Mouse (Mus musculus) hindlimb bud, embryonic 11.5 days (tissue): ENCODE data around the gene Kcnb1.

Experiments
- DNase-seq: peaks from one replicate; pipeline ENCODE4 v3.0.0-alpha.2; 2012; ENCODE audit warnings: low read depth, low spot score; ENCODE audit errors: extremely low spot score

Gene Kcnb1

DNA sequence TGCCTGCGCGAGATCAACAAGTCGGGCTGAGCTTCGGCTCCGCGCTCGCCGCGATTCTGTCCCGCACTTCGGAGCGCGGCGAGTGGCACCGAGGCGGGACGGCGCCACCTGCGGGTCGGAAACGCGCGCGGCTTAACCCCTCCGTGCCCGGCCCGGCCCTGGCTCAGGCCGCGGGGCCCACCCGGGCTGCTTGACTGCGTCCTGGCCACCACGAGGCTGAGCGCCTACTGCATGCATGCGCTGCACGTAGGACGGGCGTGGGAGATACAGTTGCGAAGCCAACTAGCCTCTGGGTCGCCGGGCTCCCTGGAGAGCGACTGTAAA, at the start of gene Kcnb1:
Gene Kcnb1, minus strand, starts transcription at position 80 of the 324 bp plus-strand sequence.
- DNase-seq = no peak

- DNase-seq = no peak
Observed at GRCm38 (mm10) chr2:167239262-167239661, 49.3 kb upstream of the Kcnb1 start.

- no peak for DNase-seq
Observed at GRCm38 (mm10) chr2:167237224-167237623, 47.3 kb upstream of the Kcnb1 start.

DNA sequence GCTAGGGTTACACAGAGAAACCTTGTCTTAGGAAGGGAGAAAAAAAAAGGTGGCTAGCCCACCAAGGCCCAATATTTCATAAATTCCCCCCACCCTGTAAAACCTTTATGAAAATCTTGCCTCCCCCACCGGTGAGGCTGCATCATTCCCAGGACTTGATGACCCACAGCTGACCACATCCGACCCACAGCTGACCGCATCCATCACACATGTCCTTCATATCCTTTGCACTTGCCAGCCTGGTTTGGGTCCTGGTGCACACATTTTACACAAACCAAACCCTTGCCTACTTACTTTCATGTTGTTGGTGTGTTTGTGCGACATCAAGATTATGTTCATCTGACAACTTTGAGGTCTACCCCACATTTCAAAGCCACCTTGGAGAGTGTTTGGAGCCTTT, 46.2 kb upstream of the Kcnb1 start:
- DNase-seq = no peak

DNA sequence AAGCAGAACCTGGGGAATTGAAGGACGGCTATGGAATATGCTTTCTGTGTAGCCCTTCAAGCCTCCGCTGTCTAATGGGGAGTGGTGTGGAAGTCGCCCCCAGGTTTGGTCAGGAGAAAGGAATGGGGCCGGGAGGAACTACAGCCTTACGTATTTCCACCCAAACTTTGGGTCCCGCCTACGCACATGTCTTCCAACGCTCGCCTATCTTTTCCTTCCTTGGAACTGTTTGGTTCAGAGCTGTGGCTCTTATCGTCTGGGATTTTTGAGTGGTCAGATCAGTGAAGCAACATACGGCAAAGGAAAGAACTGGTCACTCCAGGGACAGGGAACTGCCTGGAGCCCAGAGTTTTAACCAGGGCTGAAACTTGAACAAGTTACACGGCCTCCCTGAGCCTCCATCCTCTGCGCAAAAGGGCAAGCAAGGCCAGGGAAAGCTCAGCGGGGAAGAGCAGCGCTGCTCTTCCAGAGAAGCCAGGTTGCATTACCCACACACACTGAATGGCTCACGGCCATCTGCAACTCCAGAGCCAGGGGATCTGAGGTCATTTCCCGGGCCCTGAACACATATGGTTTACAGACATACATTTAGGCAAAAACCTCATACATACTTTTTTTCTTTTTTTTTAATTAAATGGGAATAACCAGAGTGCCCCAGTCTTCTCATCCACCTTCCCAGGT, 45.5 kb upstream of the Kcnb1 start:
- no peak for DNase-seq

DNA sequence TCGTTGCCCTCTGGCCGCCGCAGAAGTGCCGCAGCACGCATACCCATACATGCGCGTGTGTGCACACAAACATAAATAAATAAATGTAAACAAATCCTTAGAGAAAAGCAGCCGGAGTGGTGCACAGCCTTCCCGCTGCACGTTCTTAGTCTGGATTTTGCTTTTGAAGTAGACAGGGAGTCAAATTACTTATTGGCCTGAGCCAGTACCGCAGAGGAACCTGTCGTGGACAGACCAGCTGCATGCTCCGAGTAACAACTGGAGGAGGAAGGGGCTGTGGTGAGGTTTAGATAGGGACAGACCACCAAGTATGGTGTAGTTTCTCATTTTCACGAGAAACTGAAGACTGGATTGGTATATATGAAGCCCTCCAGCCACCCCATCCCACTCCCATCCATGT, 43.8 kb upstream of the Kcnb1 start:
- DNase-seq = no peak

- DNase-seq = no peak
Observed at GRCm38 (mm10) chr2:167233009-167233335, 43.0 kb upstream of the Kcnb1 start.

DNA sequence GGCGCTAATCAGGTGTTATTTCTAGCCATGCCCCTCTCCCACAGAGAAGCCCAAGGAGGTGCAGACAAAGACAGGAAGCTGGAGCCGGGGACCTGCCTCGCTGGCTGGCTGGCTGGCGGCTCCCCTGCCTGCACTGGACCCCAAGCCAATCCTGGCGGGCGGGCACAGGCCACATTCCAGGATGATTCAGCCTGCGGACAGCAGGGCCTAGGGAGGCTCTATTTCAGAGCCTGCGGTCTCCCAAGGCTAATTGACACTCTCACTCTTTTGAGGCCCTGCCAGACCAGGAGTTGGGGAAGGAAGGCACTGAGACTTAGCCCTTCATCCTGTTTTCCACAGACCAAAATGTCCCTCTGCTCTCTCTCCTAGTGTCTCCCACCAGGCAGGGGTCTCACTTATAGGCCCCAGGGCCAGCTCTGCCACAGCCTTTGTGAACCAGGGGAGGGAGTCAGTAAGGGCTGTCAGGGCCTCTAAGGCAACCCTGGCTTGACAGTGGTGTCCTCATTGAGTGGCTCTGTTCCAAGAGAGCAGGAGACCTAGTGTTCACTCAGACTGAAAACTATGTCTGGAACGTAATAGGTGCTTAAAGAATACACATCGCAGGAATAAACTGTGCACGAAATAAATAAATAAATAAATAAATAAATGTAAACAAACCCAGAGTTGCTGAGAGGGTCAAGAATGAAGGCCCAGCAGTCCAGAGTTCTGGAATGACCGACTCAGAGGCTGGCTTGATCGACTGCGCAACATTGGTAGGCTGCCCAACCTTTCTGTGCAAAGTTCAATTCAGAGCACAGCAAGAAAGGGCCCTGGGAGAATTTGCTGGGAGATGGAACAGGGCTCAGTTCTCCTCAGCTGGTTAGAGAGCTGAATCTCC, 42.4 kb upstream of the Kcnb1 start:
- no peak for DNase-seq

- DNase-seq = no peak
Observed at GRCm38 (mm10) chr2:167230554-167230953, 40.6 kb upstream of the Kcnb1 start.

DNA sequence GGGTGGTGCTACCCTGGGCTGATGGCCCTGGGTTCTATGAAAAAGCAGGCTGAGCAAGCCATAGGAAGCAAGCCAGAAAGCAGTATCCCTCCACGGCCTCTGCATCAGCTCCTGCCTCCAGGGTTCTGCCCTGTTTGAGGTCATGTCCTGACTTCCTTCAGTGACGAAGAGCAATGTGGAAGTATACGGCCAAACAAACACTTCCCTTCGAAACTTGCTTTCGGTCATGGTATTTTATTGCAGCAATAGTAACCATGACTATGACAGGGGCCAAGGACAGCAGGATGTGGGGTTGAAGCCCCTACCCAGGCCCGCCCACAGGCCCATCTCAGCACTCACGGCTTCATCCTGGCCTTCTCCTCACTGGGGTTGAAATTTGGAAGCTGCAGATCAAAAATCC, 35.0 kb upstream of the Kcnb1 start:
- DNase-seq = no peak

DNA sequence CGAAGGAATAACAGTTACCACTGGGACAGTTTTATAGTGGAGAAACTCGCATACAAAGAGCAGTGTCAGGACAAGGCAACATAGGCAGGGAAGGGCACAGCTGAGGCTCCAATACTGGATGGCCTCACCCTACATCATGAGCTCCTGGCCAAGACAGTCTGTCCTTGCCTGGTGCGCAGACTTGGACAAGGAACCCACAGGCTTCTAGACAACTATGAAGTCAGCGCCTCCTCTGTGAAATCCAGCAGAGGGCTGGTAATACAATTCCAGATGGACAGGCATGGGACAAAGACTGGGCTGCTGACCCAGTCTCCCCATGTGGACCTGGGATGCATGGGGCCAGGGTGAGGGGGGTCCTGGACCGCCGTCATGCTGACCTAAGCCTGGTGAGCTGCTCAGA, 34.2 kb upstream of the Kcnb1 start:
- no peak for DNase-seq

- no peak for DNase-seq
Observed at GRCm38 (mm10) chr2:167222152-167222551, 32.2 kb upstream of the Kcnb1 start.

- no peak for DNase-seq
Observed at GRCm38 (mm10) chr2:167221159-167221845, 31.3 kb upstream of the Kcnb1 start.

DNA sequence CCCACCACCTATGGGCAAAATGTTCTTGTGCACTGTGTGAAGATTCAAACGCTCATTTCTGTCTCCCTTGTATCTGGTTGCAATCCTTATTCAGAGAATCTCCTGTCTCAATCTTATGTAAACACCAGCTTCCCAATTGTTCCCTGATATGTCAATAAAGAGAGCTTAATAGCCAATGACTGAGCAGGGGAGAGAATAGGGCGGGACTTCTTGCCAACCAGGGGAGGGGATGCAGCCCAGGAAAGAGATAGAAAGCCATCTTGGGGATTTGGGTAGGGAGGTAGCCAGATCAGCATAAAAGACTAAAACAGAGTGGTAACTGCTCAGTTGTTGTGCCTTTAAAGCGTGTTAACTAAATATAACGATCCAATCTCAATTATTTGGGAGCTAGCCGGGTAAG, 30.8 kb upstream of the Kcnb1 start:
- DNase-seq = no peak

GRCm38 (mm10) chr2:167219154-167219775, 29.3 kb upstream of the Kcnb1 start:
- peak; percentile 86 for DNase-seq

DNA sequence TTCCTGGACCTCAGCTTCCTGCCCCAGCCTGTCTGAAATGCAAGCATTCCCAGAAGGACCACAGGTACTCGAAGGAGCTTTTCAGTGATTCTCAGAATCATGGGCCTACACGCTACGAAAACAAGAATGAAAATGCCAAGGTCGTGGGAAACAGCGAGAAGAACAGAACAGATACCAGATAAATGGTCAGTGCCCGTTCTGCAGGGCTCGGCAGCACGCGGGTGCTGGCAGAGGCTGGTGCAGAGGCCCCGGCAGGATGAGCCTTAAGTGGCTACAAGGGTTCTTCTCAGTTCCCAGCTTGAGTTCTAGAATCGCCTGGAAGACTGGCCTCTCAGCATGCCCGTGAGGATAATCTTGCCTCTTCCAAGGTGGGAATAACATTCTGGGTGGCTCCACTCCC, 23.7 kb upstream of the Kcnb1 start:
- DNase-seq = no peak

DNA sequence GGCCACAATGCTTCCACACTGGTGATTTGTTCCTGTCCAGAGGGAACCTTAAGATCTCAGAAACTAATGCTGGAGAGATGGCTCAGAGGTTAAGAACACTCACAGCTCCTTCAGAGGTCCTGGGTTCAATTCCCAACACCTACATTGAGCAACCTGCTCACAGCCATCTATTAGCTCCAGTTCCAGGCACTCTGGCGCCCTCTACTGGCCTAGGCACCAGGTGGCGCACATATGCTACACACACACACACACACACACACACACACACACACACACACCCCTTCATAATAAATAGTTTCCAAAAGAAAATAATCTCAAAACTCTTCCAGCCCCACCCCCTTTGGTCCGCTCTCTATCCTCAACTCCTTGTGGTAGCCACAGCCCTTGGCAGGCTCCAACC, 23.1 kb upstream of the Kcnb1 start:
- DNase-seq = no peak

DNA sequence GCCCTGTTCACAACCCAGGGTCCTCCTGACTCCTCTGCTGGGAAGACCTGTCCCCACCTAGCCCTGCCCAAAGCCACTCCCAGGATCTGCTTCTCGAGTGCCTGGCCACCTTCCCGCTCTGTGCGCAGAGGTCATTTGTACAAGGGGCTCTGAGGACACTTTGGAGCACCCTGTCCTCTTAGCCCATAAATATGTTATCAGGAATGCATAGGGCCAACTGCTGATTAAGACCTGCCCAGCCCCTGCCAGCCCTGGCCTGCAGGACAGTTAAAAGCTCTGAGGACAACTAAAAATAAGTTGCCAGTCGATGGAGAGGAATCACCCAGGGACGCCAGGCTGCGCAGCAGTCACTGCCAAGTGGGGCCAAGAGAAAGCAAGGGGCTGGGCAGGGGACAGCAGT, 22.6 kb upstream of the Kcnb1 start:
- no peak for DNase-seq

DNA sequence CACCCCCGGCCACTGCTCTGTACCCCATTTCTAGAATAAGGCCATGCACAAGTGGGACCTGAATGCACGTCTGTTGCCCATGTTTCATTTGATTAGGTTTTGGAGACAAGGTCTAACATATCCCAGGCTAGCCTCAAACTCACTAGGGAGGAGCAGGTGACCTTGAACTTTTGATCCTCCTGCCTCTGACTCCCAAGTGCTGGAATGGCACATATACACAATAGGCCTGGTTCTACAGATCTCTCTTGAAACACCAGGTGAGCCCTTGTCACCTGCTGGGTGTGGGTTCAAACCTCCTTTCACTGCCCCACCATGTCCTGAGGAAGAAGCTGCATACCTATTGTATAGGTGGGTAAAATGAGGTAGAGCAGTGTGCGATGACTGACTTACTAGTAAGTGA, 22.1 kb upstream of the Kcnb1 start:
- DNase-seq = no peak

- DNase-seq = no peak
Observed at GRCm38 (mm10) chr2:167209900-167210299, 19.9 kb upstream of the Kcnb1 start.

DNA sequence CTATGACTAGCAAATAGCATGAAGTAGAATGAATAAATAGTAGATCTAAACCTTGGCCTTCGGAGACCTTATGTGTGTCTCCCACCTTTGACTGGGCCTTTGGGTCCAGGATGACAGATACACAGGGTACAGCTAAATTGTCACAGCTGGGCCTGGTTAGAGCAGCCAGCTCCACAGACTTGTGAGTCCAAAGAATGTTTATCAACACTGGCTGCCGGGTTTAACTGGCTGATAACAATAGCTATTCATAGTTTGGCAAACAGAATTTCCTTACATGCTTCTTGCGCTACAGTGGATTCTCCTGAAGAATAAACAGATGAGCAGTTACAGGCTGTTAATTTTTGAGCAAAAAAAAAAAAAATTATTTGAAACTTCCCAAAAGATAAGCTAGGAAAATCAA, 19.0 kb upstream of the Kcnb1 start:
- DNase-seq = no peak
